Mouse (Mus musculus): ENCODE data around the gene Snrpb2. TPM values are rescaled to one million over a fixed set of nuclear protein-coding genes. Genes with fewer than 3 reads are reported as not detected.

Gene Snrpb2
- total and polyA plus RNA-seq, 2 experiments from 2014 or later = 14.2 to 38.4 TPM

DNA sequence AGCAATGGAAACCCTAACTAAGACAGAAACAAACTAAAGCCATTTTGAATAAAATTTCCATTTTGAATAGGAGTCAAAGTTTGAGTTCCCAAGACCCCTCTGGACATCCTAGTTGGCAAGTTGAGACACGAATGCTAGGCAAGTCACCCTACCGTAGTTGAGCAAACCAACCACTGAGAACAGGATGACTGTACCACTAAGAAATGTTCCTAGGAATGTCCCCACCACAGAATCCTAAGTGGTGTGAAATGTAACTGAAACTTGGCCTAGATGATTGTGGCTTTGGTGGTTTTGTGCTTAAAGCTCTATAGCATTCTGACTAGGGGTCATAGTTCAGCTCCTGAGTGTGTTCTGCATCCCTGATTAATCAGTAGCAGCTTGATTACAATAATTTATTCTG is 39.5 kb upstream of the Snrpb2 start:
- Histone ChIP-seq H3K4me1 (ENCODE audit: control insufficient read depth, insufficient read depth) (no peaks in the 10 kb centered on the region), H3K4me2 (ENCODE audit: low read depth, low read length) (no peak overlapping the region), H3K27me3 (ENCODE audit: control insufficient read depth, insufficient read depth, low read length) (no peaks in the 10 kb centered on the region), H3K36me3 (replicated peaks; ENCODE audit: control insufficient read depth, insufficient read depth, low read length) (no peaks in the 10 kb centered on the region), H3K9ac (replicated peaks; ENCODE audit: low read depth, low read length) (no peak overlapping the region), H3K27ac (ENCODE audit: low read depth) (no peak overlapping the region), H3K4me3 (ENCODE audit: low read depth, low read length) (no peak overlapping the region), H3K9me3 (replicated peaks; ENCODE audit: control insufficient read depth, low read length) (no peaks in the 10 kb centered on the region)
- WGBS = 75% methylated on average over 2 of the region's 2 CpGs
- TF ChIP-seq CTCF (IDR thresholded peaks at IDR 0.05; ENCODE audit: low read depth) = no peak
- TF ChIP-seq EP300 (IDR thresholded peaks at IDR 0.05; ENCODE audit: low read depth) = no peak
- ATAC-seq (ENCODE audit: insufficient read depth, low read depth) (no peak), DNase-seq (ENCODE audit: low spot score) (no peak)

GRCm38 (mm10) chr2:143024226-143024625 is 38.6 kb upstream of the Snrpb2 start:
- no peaks in the 10 kb centered on the region for H3K36me3 ChIP-seq (replicated peaks; ENCODE audit: control insufficient read depth, insufficient read depth, low read length)

DNA sequence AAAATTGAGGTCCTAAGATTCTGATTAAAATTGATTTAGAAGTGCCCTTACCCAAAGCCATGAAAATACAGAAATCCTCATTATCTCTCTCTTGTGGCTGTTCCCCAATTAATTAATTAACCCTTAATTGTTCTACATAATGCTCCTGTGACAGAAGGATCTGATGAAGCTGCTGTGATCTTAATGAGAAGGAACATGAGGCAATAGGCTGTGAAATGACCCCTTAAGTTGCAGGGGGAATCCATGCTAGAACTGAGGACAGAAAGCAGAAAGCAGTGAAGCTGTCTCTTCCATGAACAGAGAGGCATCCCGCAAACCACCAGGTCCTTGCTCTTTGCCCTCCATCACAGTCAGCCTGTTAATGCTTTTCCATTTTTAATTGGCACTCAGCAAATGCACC is 31.6 kb upstream of the Snrpb2 start:
- ATAC-seq (ENCODE audit: insufficient read depth, low read depth) (no peak), DNase-seq (ENCODE audit: low spot score) (no peak)
- H3K36me3 ChIP-seq (replicated peaks; ENCODE audit: control insufficient read depth, insufficient read depth, low read length) = no peaks in the 10 kb centered on the region
- no peaks in the 10 kb centered on the region for H3K9me3 ChIP-seq (replicated peaks; ENCODE audit: control insufficient read depth, low read length)
- H3K4me2 ChIP-seq (ENCODE audit: low read depth, low read length) = no peak overlapping the region
- no peaks in the 10 kb centered on the region for H3K27me3 ChIP-seq (ENCODE audit: control insufficient read depth, insufficient read depth, low read length)
- 100% methylated on average over 1 of the region's 1 CpGs for WGBS
- H3K27ac ChIP-seq (ENCODE audit: low read depth) = no peak overlapping the region
- H3K4me3 ChIP-seq (ENCODE audit: low read depth, low read length) = no peak overlapping the region
- TF ChIP-seq EP300 (IDR thresholded peaks at IDR 0.05; ENCODE audit: low read depth) (no peak), CTCF (IDR thresholded peaks at IDR 0.05; ENCODE audit: low read depth) (no peak)
- H3K4me1 ChIP-seq (ENCODE audit: control insufficient read depth, insufficient read depth) = no peaks in the 10 kb centered on the region
- H3K9ac ChIP-seq (replicated peaks; ENCODE audit: low read depth, low read length) = no peak overlapping the region

More at GRCm38 (mm10) chr2:143024226-143024625, 38.6 kb upstream of the Snrpb2 start:
- 57% methylated on average over 4 of the region's 4 CpGs for WGBS
- no peaks in the 10 kb centered on the region for H3K4me1 ChIP-seq (ENCODE audit: control insufficient read depth, insufficient read depth)
- H3K9ac ChIP-seq (replicated peaks; ENCODE audit: low read depth, low read length) = no peak overlapping the region
- H3K27me3 ChIP-seq (ENCODE audit: control insufficient read depth, insufficient read depth, low read length) = no peaks in the 10 kb centered on the region
- H3K4me2 ChIP-seq (ENCODE audit: low read depth, low read length) = no peak overlapping the region
- no peak overlapping the region for H3K27ac ChIP-seq (ENCODE audit: low read depth)
- H3K4me3 ChIP-seq (ENCODE audit: low read depth, low read length) = no peak overlapping the region
- no peak for ATAC-seq (ENCODE audit: insufficient read depth, low read depth)
- no peak for DNase-seq (ENCODE audit: low spot score)
- no peak for TF ChIP-seq CTCF (IDR thresholded peaks at IDR 0.05; ENCODE audit: low read depth)
- no peak for TF ChIP-seq EP300 (IDR thresholded peaks at IDR 0.05; ENCODE audit: low read depth)
- H3K9me3 ChIP-seq (replicated peaks; ENCODE audit: control insufficient read depth, low read length) = no peaks in the 10 kb centered on the region

GRCm38 (mm10) chr2:143032378-143033255 is 30.2 kb upstream of the Snrpb2 start:
- H3K4me3 ChIP-seq (ENCODE audit: low read depth, low read length) = no peak overlapping the region
- H3K9ac ChIP-seq (replicated peaks; ENCODE audit: low read depth, low read length) = no peak overlapping the region
- WGBS = 76% methylated on average over 10 of the region's 10 CpGs
- no peaks in the 10 kb centered on the region for H3K4me1 ChIP-seq (ENCODE audit: control insufficient read depth, insufficient read depth)
- no peak for DNase-seq (ENCODE audit: low spot score)
- H3K27me3 ChIP-seq (ENCODE audit: control insufficient read depth, insufficient read depth, low read length) = no peaks in the 10 kb centered on the region
- H3K9me3 ChIP-seq (replicated peaks; ENCODE audit: control insufficient read depth, low read length) = no peaks in the 10 kb centered on the region
- TF ChIP-seq EP300 (IDR thresholded peaks at IDR 0.05; ENCODE audit: low read depth) (no peak), CTCF (IDR thresholded peaks at IDR 0.05; ENCODE audit: low read depth) (no peak)
- H3K36me3 ChIP-seq (replicated peaks; ENCODE audit: control insufficient read depth, insufficient read depth, low read length) = no peaks in the 10 kb centered on the region
- no peak for ATAC-seq (ENCODE audit: insufficient read depth, low read depth)
- no peak overlapping the region for H3K4me2 ChIP-seq (ENCODE audit: low read depth, low read length)
- H3K27ac ChIP-seq (ENCODE audit: low read depth) = no peak overlapping the region

- no peaks in the 10 kb centered on the region for H3K27me3 ChIP-seq (ENCODE audit: control insufficient read depth, insufficient read depth, low read length)
- no peak overlapping the region for H3K4me2 ChIP-seq (ENCODE audit: low read depth, low read length)
- no peak for DNase-seq (ENCODE audit: low spot score)
- no peak for ATAC-seq (ENCODE audit: insufficient read depth, low read depth)
- H3K36me3 ChIP-seq (replicated peaks; ENCODE audit: control insufficient read depth, insufficient read depth, low read length) = no peaks in the 10 kb centered on the region
- no peaks in the 10 kb centered on the region for H3K4me1 ChIP-seq (ENCODE audit: control insufficient read depth, insufficient read depth)
- H3K9me3 ChIP-seq (replicated peaks; ENCODE audit: control insufficient read depth, low read length) = no peaks in the 10 kb centered on the region
- H3K4me3 ChIP-seq (ENCODE audit: low read depth, low read length) = no peak overlapping the region
- no peak overlapping the region for H3K27ac ChIP-seq (ENCODE audit: low read depth)
- TF ChIP-seq CTCF (IDR thresholded peaks at IDR 0.05; ENCODE audit: low read depth) (no peak), EP300 (IDR thresholded peaks at IDR 0.05; ENCODE audit: low read depth) (no peak)
- H3K9ac ChIP-seq (replicated peaks; ENCODE audit: low read depth, low read length) = no peak overlapping the region
- 59% methylated on average over 7 of the region's 7 CpGs for WGBS
These were observed 28.3 kb upstream of the Snrpb2 start for GRCm38 (mm10) chr2:143034350-143035085.
